Mouse (Mus musculus) myocyte (in vitro differentiated cells): ENCODE data around the gene Atraid.

Experiments used
- CEBPB ChIP-seq: IDR thresholded peaks from 2 replicates; pipeline ENCODE4 v1.6.1; 2011; ENCODE audit warnings: mild to moderate bottlenecking, moderate library complexity; ENCODE audit not compliant: poor library complexity, insufficient read depth, severe bottlenecking
- E2F4 ChIP-seq: IDR thresholded peaks from one replicate; pipeline ENCODE4 v1.6.1; 2011; ENCODE audit warnings: mild to moderate bottlenecking, control low read depth, moderate library complexity; ENCODE audit not compliant: insufficient read depth
- MAX ChIP-seq: IDR thresholded peaks from one replicate; pipeline ENCODE4 v1.6.1; 2011; ENCODE audit warnings: low read depth, mild to moderate bottlenecking, control low read depth
- MYOD1 ChIP-seq, 3 experiments: IDR thresholded peaks; one replicate each; pipeline ENCODE4 v1.6.1; 2011; ENCODE audit warnings: control low read depth in 2 of 3, low read depth in 2 of 3, mild to moderate bottlenecking in 2 of 3, moderate library complexity in 1 of 3; ENCODE audit not compliant: insufficient read length in 2 of 3, control insufficient read depth in 1 of 3
- MYOG ChIP-seq, 3 experiments: IDR thresholded peaks; one replicate each; pipeline ENCODE4 v1.6.1; 2011; ENCODE audit warnings: control low read depth in 2 of 3, low read depth in 2 of 3, mild to moderate bottlenecking in 2 of 3; ENCODE audit not compliant: insufficient read length in 2 of 3, control insufficient read depth in 1 of 3, insufficient read depth in 1 of 3
- POLR2A ChIP-seq: IDR thresholded peaks from one replicate; pipeline ENCODE4 v1.6.1; 2011; ENCODE audit warnings: low read depth, mild to moderate bottlenecking, control low read depth, moderate library complexity; ENCODE audit not compliant: insufficient read length
- POLR2AphosphoS2 ChIP-seq: IDR thresholded peaks from one replicate; pipeline ENCODE4 v1.6.1; 2011; ENCODE audit warnings: low read depth, control low read depth; ENCODE audit not compliant: insufficient read length
- REST ChIP-seq: IDR thresholded peaks from one replicate; pipeline ENCODE4 v1.6.1; 2011; ENCODE audit warnings: mild to moderate bottlenecking, control low read depth, moderate library complexity; ENCODE audit not compliant: insufficient read depth, insufficient read length
- SRF ChIP-seq: IDR thresholded peaks from one replicate; pipeline ENCODE4 v1.6.1; 2011; ENCODE audit warnings: low read depth; ENCODE audit not compliant: control insufficient read depth, insufficient read length
- TCF12 ChIP-seq: IDR thresholded peaks from one replicate; pipeline ENCODE4 v1.6.1; 2011; ENCODE audit warnings: mild to moderate bottlenecking, control low read depth; ENCODE audit not compliant: poor library complexity, insufficient read depth, severe bottlenecking
- TCF3 ChIP-seq: IDR thresholded peaks from one replicate; pipeline ENCODE4 v1.6.1; 2011; ENCODE audit warnings: low read depth, control low read depth; ENCODE audit not compliant: insufficient read length
- USF1 ChIP-seq: IDR thresholded peaks from one replicate; pipeline ENCODE4 v1.6.1; 2011; ENCODE audit warnings: low read depth, mild to moderate bottlenecking, control low read depth, moderate library complexity

DNA sequence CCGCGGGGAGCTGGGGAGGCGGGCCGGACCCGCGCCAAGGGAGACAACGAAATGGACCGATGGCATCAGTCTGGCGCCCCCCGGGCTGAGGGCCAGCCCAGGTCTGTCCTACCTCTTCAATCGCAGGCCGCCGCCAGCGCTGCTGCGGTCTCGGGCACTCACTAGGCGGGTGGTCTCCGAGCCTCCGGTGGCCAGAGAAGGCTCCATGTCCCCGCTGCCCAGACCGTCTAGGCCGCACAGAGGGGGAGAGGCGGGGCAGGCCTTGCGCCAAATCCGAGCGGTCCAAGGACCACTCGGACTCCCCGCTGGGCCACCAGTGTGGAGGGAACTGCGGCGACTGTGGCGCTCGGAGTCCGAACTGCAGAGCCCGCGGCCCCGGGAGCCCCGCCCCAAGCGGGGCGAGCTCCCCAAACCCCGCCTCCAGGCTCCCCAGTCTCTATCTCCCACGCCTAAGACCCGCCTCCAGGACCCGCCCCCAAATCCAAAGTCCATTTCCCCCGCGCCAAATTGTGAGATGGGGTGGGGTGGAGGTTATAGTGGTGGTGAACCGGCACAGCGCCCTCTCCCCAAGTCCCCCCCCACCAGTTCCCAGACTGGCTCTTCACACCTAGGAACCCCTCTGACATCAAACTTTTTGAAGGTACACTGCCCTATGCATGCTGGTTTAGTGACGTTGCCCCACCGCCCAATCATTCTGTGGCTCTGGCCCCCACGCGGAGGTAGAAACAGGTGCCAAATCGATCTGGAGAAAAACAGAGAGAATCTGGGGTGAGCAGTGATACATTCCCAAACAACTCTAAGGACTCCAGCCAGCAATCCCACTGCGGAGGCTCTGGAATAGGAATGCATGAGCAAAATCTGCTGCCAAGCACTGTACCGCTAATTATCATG is 45.3 kb downstream of the Atraid start:
- TF ChIP-seq USF1: no peak
- TF ChIP-seq TCF12: no peak
- no peak for TF ChIP-seq POLR2A
- no peak for TF ChIP-seq MAX
- no peak for TF ChIP-seq E2F4
- no peak for TF ChIP-seq CEBPB
- no peak for TF ChIP-seq POLR2AphosphoS2
- no peak for TF ChIP-seq REST
- TF ChIP-seq TCF3: no peak
- no peak for TF ChIP-seq SRF
- TF ChIP-seq MYOG (IDR thresholded peaks at IDR 0.05; ENCODE audit: control insufficient read depth in 1 of 3, insufficient read depth in 1 of 3, insufficient read length in 2 of 3, low read depth in 2 of 3): no peak
- TF ChIP-seq MYOD1 (IDR thresholded peaks at IDR 0.05; ENCODE audit: control insufficient read depth in 1 of 3, insufficient read length in 2 of 3, low read depth in 2 of 3): no peak
